Mouse (Mus musculus): ENCODE measurements around the gene Trappc2. TPM values are rescaled to one million over a fixed set of nuclear protein-coding genes. Genes with fewer than 3 reads are reported as not detected.

Gene Trappc2
- 25.0 TPM for polyA plus RNA-seq (2014; fragmentation: Illumina TruSeq; extraction: RNeasy Lipid Tissue Mini Kit (QIAGEN cat#74804); ENCODE audit: insufficient read depth, low read depth, low replicate concordance)

DNA sequence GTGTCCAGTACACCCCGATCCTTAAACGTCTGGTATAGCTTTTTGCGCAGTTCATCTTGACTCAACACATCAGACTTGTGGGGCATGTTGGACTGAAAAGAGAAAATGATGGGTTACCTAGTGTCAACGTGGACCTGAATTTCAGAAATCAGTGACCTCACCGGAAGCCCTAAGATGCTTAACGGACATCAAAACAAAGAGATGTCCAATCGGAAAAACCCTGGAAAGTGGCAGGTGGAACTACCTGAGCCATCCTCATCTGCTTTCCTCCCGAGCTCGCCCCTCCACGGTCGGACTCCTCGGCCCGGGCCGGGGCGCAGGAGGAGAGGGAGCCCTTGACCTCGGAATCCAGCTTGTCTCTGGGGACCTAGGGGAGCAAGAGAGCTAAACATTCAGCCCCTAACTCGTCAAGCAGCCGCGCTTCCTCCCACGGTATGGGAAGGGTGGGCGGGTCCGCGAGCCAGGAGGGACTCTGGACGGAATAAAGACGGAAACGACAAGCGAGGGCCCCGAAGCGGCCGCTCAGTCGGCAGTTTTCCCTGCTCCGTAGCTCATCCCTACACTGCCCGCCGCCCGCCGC is at the start of gene Trappc2:
Gene Trappc2 (plus strand): TSS at position 539 of the 580 bp plus-strand sequence.

DNA sequence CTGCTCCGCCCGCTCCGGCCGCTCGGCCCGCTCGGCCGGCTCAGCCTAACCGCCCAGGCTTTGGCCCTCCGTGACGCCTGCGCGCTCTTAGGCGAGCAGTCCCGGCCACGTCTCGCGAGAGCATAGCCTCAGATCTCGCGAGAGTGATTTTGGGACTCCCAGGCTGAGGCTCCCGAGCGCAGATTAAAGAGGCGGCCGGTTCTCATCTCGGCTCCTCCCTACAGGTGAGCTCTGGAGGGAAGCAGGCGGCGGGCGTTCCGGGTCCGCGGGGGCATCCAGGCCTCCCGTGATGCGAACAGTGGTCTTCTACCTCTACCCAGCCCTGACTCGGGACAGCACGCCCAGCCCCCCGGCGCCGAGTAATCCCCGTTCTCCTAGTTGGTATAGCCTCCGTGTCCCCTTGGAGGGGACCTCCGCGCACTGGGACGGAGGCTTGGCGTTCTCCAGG is 266 bp downstream of the Trappc2 start, which contains the start of gene Ofd1:
Gene Ofd1 (minus strand): TSS at position 89 of the 448 bp plus-strand sequence.

DNA sequence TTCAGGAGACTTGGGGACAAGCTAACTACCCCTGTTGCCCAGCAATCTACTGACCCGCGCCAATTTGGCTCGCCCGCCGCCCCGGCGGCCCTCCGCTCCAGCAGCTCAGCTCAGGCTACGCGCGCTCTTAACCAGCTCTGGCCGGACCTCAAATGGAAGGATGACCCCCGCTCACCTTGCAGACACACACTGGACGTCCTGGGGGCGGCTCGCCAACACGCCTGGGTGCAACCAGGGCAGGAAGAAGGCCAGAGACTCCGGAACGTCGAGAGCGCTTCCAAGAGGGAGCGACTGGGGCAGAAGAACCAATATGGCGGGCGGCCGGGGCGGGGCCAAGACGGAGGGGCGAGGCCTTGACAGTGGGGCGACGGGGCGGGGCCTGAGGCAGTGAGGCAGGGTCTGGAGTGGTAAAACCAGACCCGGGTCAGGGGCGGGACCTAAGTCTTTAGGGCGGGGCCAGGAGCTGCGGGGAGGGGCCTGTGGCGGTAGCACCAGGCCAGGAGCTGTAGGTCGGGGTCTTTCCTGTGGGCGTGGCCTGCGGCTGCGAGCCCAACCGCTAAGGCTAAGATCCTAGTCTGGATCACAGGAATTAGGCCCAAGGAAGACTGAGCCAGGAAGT is 39.1 kb downstream of the Trappc2 start, which contains the start of gene Rab9:
Gene Rab9 (minus strand): TSS at position 503 of the 619 bp plus-strand sequence.

Other genes starting within 250 kb of the Trappc2 start
- gene Gpm6b, start 201.7 kb upstream of the Trappc2 start, polyA plus RNA-seq (2014; fragmentation: Illumina TruSeq; extraction: RNeasy Lipid Tissue Mini Kit (QIAGEN cat#74804); ENCODE audit: insufficient read depth, low read depth, low replicate concordance): 25.4 TPM
- 2.5 TPM for gene Ofd1, start 130 bp downstream of the Trappc2 start, polyA plus RNA-seq (2014; fragmentation: Illumina TruSeq; extraction: RNeasy Lipid Tissue Mini Kit (QIAGEN cat#74804); ENCODE audit: insufficient read depth, low read depth, low replicate concordance)
- 44.0 TPM for gene Rab9, start 39.3 kb downstream of the Trappc2 start, polyA plus RNA-seq (2014; fragmentation: Illumina TruSeq; extraction: RNeasy Lipid Tissue Mini Kit (QIAGEN cat#74804); ENCODE audit: insufficient read depth, low read depth, low replicate concordance)
- 1.6 TPM for gene Tceanc, start 78.0 kb downstream of the Trappc2 start, polyA plus RNA-seq (2014; fragmentation: Illumina TruSeq; extraction: RNeasy Lipid Tissue Mini Kit (QIAGEN cat#74804); ENCODE audit: insufficient read depth, low read depth, low replicate concordance)
- gene Egfl6, start 145.1 kb downstream of the Trappc2 start, polyA plus RNA-seq (2014; fragmentation: Illumina TruSeq; extraction: RNeasy Lipid Tissue Mini Kit (QIAGEN cat#74804); ENCODE audit: insufficient read depth, low read depth, low replicate concordance): 21.4 TPM